Mouse (Mus musculus) bone marrow macrophage, adult 2 months (primary cell): ENCODE measurements at regions not wholly inside any gene's neighbourhood (a gene's known extent, or its start where the extent isn't known, plus 50 kb on each side); places are given as distances from the start of the nearest gene placed in this dataset.

Experiments used
- H3K27ac ChIP-seq: 2 replicates; pipeline ENCODE4 v1.5.1; 2012; ENCODE audit warnings: low read depth, low read length; ENCODE audit not compliant: insufficient read depth
- H3K4me1 ChIP-seq: 2 replicates; pipeline ENCODE4 v1.6.1; 2012; ENCODE audit warnings: low read length; ENCODE audit not compliant: control insufficient read depth, insufficient read depth
- H3K4me3 ChIP-seq: 2 replicates; pipeline ENCODE4 v1.5.1; 2012; ENCODE audit warnings: mild to moderate bottlenecking, low read length, moderate library complexity; ENCODE audit not compliant: insufficient read depth
- CTCF ChIP-seq: IDR thresholded peaks from 2 replicates; pipeline ENCODE4 v1.5.1; 2012; ENCODE audit warnings: low read depth, mild to moderate bottlenecking, low read length, moderate library complexity
- POLR2A ChIP-seq: IDR thresholded peaks from 2 replicates; pipeline ENCODE4 v1.6.1; 2012; ENCODE audit warnings: mild to moderate bottlenecking, low read depth, low read length, borderline replicate concordance

GRCm38 (mm10) chr1:128767415-128767814, 175.3 kb upstream of the Cxcr4 start:
- TF ChIP-seq POLR2A, result no peak
- TF ChIP-seq CTCF, result no peak
- H3K27ac ChIP-seq, result no peak overlapping the region
- H3K4me3 ChIP-seq, result no peak overlapping the region
- H3K4me1 ChIP-seq, result peaks cover 2% of the 10 kb centered on the region; the same call in 1 of the 2 replicates

- Histone ChIP-seq H3K27ac (no peak overlapping the region), H3K4me3 (no peak overlapping the region), H3K4me1 (peaks cover 2% of the 10 kb centered on the region; the same call in 1 of the 2 replicates)
Observed at GRCm38 (mm10) chr1:128766894-128767268, 174.8 kb upstream of the Cxcr4 start.

DNA sequence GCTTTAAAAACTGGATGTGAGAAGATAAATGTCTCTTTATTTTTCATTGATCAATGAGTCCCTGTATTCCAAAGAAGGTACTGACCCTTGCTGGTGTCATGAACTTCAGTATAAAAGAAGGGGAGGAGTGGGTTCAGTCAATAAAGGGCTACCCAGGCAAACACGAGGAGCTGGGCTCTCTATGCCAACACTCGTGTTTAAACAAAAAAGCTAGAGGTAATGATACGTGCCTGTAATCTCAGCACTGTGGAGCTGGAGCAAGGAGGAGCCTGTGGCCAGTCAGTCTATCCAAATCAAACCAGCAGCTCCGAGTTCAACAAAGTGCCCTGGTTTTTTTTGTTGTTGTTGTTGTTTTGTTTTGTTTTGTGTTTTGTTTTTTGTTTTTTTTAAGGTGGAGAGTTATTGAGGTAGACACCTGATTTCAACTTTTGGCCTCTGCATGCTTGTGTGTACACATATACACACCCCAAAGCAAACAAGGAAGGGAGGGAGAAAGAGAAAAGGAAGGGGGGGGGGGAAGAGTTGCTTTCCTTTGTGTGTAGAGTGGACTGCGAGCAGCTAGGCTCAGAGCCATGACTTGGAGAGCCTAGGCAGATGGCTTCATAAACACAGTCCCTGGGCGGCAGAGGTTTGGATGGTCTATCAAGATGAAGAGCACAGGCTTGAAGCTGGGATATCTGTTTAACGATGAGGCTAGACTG, 174.2 kb upstream of the Cxcr4 start:
- Histone ChIP-seq H3K4me3 (no peak overlapping the region), H3K27ac (no peak overlapping the region)

More at GRCm38 (mm10) chr1:128766894-128767268, 174.8 kb upstream of the Cxcr4 start:
- TF ChIP-seq POLR2A (no peak), CTCF (no peak)

DNA sequence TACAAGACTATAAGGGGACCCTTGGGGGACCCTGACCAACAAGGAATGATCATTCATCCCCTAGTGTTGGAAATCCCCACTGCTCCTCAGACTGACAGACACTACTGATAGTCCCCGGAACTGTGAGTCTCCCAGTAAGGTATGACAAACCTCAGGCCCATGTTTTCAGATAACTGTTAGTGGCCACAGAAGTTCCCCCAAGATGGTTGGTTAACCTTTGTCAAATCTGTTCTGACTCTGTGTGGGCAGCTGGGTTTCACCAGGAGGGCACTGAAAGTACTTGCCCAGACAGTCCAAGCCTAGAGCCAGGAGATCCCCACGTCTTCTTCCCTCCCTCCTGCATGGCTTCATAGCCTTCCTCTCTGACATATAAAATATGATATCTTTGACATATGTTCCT, 173.5 kb upstream of the Cxcr4 start:
- H3K4me1 ChIP-seq, result peaks cover 2% of the 10 kb centered on the region; the same call in 1 of the 2 replicates
- H3K27ac ChIP-seq, result no peak overlapping the region
- TF ChIP-seq CTCF, result no peak
- TF ChIP-seq POLR2A, result no peak
- H3K4me3 ChIP-seq, result no peak overlapping the region

More for the DNA sequence above, 174.2 kb upstream of the Cxcr4 start:
- no peak for TF ChIP-seq POLR2A
- TF ChIP-seq CTCF, result no peak
- peaks cover 2% of the 10 kb centered on the region; the same call in 1 of the 2 replicates for H3K4me1 ChIP-seq

GRCm38 (mm10) chr1:128765142-128765541, 173.0 kb upstream of the Cxcr4 start:
- Histone ChIP-seq H3K27ac (no peak overlapping the region), H3K4me1 (peaks cover 2% of the 10 kb centered on the region; the same call in 1 of the 2 replicates), H3K4me3 (no peak overlapping the region)
- no peak for TF ChIP-seq POLR2A
- no peak for TF ChIP-seq CTCF

DNA sequence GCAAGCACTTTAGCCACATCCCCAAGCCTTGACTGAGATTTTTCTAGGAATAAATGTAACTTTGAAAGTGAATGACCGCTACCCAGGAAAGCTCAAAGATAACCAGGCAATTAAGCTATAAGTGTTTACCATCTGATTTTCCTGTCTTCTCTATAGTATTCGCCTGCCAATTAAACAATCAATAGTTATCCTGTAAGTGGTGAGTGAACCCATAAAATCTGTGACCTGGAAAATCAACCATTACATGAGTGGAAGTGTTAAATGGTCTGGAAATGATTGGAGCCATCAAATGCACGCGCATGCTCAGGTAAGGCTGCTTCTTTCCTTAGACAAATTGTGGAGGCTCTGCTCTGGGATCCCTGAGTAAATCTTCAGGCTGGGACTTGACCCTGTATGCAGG, 170.8 kb upstream of the Cxcr4 start:
- Histone ChIP-seq H3K4me3 (no peak overlapping the region), H3K4me1 (peaks cover 2% of the 10 kb centered on the region; the same call in 1 of the 2 replicates), H3K27ac (no peak overlapping the region)
- TF ChIP-seq POLR2A (no peak), CTCF (no peak)

GRCm38 (mm10) chr1:128762076-128762475, 170.0 kb upstream of the Cxcr4 start:
- no peak overlapping the region for H3K27ac ChIP-seq
- peaks cover 2% of the 10 kb centered on the region; the same call in 1 of the 2 replicates for H3K4me1 ChIP-seq
- H3K4me3 ChIP-seq, result no peak overlapping the region
- TF ChIP-seq POLR2A (no peak), CTCF (no peak)

- Histone ChIP-seq H3K27ac (no peak overlapping the region), H3K4me3 (no peak overlapping the region), H3K4me1 (no peaks in the 10 kb centered on the region)
- no peak for TF ChIP-seq CTCF
- TF ChIP-seq POLR2A, result no peak
Observed at GRCm38 (mm10) chr1:128758802-128759481, 166.8 kb upstream of the Cxcr4 start.

- no peak overlapping the region for H3K4me3 ChIP-seq
- H3K27ac ChIP-seq, result no peak overlapping the region
- H3K4me1 ChIP-seq, result no peaks in the 10 kb centered on the region
- TF ChIP-seq CTCF, result no peak
- no peak for TF ChIP-seq POLR2A
Observed at GRCm38 (mm10) chr1:128758294-128758801, 166.3 kb upstream of the Cxcr4 start.

- TF ChIP-seq CTCF (no peak), POLR2A (no peak)
- Histone ChIP-seq H3K4me1 (0 out of 2 replicates have a peak, but pooled peaks cover 3% of the 10 kb centered on the region), H3K4me3 (no peak overlapping the region), H3K27ac (no peak overlapping the region)
Observed at GRCm38 (mm10) chr1:128753427-128754012, 161.4 kb upstream of the Cxcr4 start.
